Mouse (Mus musculus) hindbrain, embryonic 14.5 days (tissue): ENCODE data around the gene Ryr1. TPM values are rescaled to one million over a fixed set of nuclear protein-coding genes. Genes with fewer than 3 reads are reported as not detected.

Experiments
- ATAC-seq: fragments of 200-750 bp; cut with Nextera tagmentation; 2 replicates; pipeline ENCODE4 v1.8.0; 2017; ENCODE audit warnings: moderate number of reproducible peaks, mild to moderate bottlenecking, moderate TSS enrichment, moderate library complexity; ENCODE audit not compliant: low FRiP score
- DNase-seq: peaks from one replicate; pipeline ENCODE4 v3.0.0-alpha.2; 2015; ENCODE audit warnings: low spot score
- H3K27ac ChIP-seq: fragments of 300-500 bp; sonication (generic); 2 replicates; pipeline ENCODE4 v1.5.1; 2014; ENCODE audit warnings: mild to moderate bottlenecking, moderate library complexity
- H3K27me3 ChIP-seq: fragments of 300-500 bp; sonication (generic); 2 replicates; pipeline ENCODE4 v1.6.1; 2014; ENCODE audit warnings: mild to moderate bottlenecking, low read length, mixed read lengths; ENCODE audit not compliant: control insufficient read depth, insufficient read depth
- H3K36me3 ChIP-seq: fragments of 300-500 bp; sonication (generic); replicated peaks from 2 replicates; pipeline ENCODE4 v1.6.1; 2014; ENCODE audit not compliant: control insufficient read depth, insufficient read depth
- H3K4me1 ChIP-seq: fragments of 300-500 bp; sonication (generic); replicated peaks from 2 replicates; pipeline ENCODE4 v1.6.1; 2014; ENCODE audit warnings: antibody characterized with exemption, low read length, mixed read lengths; ENCODE audit not compliant: control insufficient read depth, insufficient read depth
- H3K4me2 ChIP-seq: fragments of 300-500 bp; sonication (generic); replicated peaks from 2 replicates; pipeline ENCODE4 v1.6.1; 2014; ENCODE audit warnings: mild to moderate bottlenecking, moderate library complexity
- H3K4me3 ChIP-seq: fragments of 300-500 bp; sonication (generic); replicated peaks from 2 replicates; pipeline ENCODE4 v1.5.1; 2014; ENCODE audit warnings: mild to moderate bottlenecking, low read length
- H3K9ac ChIP-seq: fragments of 300-500 bp; sonication (generic); 2 replicates; pipeline ENCODE4 v1.6.1; 2014
- H3K9me3 ChIP-seq: fragments of 300-500 bp; sonication (generic); 2 replicates; pipeline ENCODE4 v1.6.1; 2016; ENCODE audit warnings: low read length; ENCODE audit not compliant: control insufficient read depth
- WGBS: fragments of 180-500 bp; shearing (Covaris S2); extraction: QIAGEN DNeasy Blood & Tissue Kit; methylation state at CpG from one replicate; pipeline ENCODE4 v1.1.7; 2014; 5-methylcytosine and 5-hydroxymethylcytosine counted together
- polyA plus RNA-seq: library from polyadenylated mRNA; unstranded; fragments of >200 nt; fragmentation: Nextera tagmentation; extraction: Ambion mirVana; gene quantifications from 2 replicates; pipeline ENCODE4 v1.2.1, GENCODE M21; 2014

Ryr1 gene
- polyA plus RNA-seq, 1 experiment from 2014 or later = 7.6 TPM

DNA sequence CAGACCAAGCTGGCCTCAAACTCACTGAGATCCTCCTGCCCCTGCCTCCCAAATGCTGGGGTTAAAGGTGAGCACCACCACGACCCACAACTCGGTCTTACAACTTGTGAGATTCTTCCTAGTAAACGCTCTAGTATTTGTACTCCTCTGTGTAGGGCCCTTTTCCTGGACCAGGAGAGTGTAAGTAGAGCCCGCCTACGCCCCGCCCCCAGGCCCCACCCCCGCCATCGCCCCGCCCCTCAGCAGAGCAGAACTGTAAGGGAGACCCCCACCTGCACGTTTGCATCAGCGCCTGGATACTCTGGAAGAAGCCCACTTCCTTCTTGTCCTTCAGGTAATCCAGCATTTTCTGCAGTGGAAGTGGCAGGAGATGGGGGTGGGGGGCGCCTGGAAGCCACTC, 78.4 kb downstream of the Ryr1 start:
- peak overlapping the region; percentile 12; the same call in 1 of the 2 replicates for H3K4me2 ChIP-seq
- ATAC-seq = no peak
- H3K9ac ChIP-seq = no peak overlapping the region
- no peaks in the 10 kb centered on the region for H3K27me3 ChIP-seq
- 4% methylated on average over 12 of the region's 12 CpGs for WGBS
- peaks cover 7% of the 10 kb centered on the region; the same call in 1 of the 2 replicates for H3K4me1 ChIP-seq
- no peaks in the 10 kb centered on the region for H3K36me3 ChIP-seq
- no peak overlapping the region for H3K4me3 ChIP-seq
- H3K27ac ChIP-seq = no peak overlapping the region
- DNase-seq = no peak
- no peaks in the 10 kb centered on the region for H3K9me3 ChIP-seq

DNA sequence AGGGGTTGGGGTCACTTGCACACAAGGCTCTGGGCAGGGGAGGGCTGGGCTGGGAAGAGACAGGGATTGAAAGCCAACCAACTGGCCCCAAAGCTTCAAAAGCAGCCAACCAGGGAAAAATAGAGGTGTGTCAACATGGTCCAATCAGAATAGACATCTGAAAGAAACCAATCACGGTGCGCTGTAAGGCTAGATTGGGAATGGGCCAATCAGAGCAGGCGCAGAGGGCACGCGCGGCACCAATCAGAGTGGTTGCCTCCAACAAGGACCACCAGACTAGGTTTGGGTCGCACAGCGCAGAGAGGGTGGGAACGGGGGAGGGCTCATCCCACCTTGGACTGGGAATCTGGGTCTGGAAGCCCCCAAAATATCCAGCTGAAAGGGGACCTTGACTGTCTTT, 80.7 kb downstream of the Ryr1 start:
- Histone ChIP-seq H3K27ac (peak overlapping the region; percentile 74; the same call in 1 of the 2 replicates), H3K27me3 (no peaks in the 10 kb centered on the region), H3K4me3 (no peak overlapping the region), H3K4me2 (no peak overlapping the region; the same call in 1 of the 2 replicates), H3K36me3 (no peaks in the 10 kb centered on the region), H3K9me3 (no peaks in the 10 kb centered on the region), H3K9ac (no peak overlapping the region), H3K4me1 (peaks cover 15% of the 10 kb centered on the region)
- DNase-seq (peak; percentile 33), ATAC-seq (no peak)
- WGBS = 48% methylated on average over 9 of the region's 9 CpGs

DNA sequence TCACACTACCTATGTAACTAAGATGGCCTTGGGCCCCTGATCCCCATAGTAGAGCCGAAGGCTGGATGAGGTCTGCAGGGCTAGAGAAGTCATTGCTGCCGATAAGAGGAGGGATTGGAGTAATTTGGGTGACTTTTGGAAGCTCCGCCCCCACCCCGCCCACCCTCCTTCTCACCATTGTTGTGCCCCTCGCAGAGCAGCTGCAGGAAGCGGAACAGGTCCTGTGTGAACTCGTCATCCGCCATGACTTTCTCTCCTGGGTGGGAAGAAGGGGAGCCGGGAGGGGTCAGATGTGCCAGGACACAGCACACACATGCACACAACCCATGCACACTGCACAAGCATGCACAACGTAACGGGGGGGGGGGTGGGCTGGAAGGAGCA, 81.3 kb downstream of the Ryr1 start:
- H3K9ac ChIP-seq = no peak overlapping the region
- H3K27ac ChIP-seq = peak overlapping the region; percentile 74
- no peak; the same call in 1 of the 2 replicates for ATAC-seq
- DNase-seq = no peak
- H3K36me3 ChIP-seq = no peaks in the 10 kb centered on the region
- H3K9me3 ChIP-seq = no peaks in the 10 kb centered on the region
- 34% methylated on average over 11 of the region's 11 CpGs for WGBS
- no peaks in the 10 kb centered on the region for H3K27me3 ChIP-seq
- H3K4me3 ChIP-seq = no peak overlapping the region
- H3K4me1 ChIP-seq = peaks cover 15% of the 10 kb centered on the region
- 0 out of 2 replicates have a peak overlapping the region, but pooled peaks have one; percentile 4 for H3K4me2 ChIP-seq

DNA sequence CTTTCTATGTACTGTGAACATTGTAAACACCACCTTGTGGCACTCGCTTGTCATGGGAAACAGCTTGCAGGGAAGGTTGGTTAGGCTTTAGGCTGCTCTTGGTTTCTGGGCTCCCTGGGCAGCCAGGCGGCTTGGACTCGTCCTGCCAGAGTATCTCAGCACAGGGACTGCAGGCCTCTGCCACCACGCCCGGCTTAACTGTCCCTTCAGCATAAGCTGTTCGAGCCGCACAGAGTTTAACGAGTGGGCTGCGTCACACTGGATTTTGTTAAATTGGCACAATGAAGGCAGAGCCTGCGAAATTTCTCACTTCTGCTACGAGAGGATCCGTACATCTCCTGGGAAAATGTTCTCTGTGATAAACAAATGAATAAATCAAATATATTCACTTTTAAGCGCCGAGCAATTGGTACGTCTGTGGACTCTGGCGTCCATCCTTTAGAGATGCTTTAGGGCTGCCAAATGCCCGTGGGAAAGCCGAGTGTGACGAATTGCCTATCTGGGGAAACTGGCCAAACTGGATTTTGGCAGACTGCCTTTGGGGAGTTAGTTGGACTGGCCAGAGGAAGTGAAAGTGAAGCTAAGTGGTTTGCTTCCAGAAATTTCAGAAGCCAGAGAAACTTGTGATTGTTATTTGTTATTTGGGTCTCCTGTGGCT, 81.8 kb downstream of the Ryr1 start:
- Histone ChIP-seq H3K4me1 (peaks cover 15% of the 10 kb centered on the region), H3K9ac (no peak overlapping the region), H3K4me3 (no peak overlapping the region), H3K27ac (peak overlapping the region; percentile 74), H3K9me3 (no peaks in the 10 kb centered on the region), H3K4me2 (0 out of 2 replicates have a peak overlapping the region, but pooled peaks have one; percentile 4), H3K36me3 (no peaks in the 10 kb centered on the region), H3K27me3 (no peaks in the 10 kb centered on the region)
- peak; percentile 77 for DNase-seq
- WGBS = 59% methylated on average over 19 of the region's 19 CpGs
- ATAC-seq = peak; percentile 51; the same call in 1 of the 2 replicates

DNA sequence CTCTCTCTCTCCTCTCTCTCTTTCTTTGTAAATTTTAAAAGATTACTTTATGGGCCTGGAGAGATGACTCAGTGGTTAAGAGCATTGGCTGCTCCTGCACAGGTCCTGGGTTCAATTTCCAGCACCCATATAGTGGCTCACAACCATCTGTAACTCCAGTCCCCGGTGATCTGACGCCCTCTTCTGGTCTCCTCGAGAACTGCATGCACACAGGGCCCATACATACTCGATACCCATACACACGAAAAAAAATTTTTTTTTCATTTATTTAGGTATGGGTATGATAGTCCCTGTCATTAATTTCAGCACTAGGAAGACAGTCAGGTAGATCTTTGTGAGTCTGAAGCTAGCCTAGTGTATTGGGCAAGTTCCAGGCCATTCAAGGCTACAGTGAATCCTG, 83.8 kb downstream of the Ryr1 start:
- 82% methylated on average over 5 of the region's 5 CpGs for WGBS
- Histone ChIP-seq H3K4me1 (peaks cover 15% of the 10 kb centered on the region), H3K4me3 (no peak overlapping the region), H3K9ac (no peak overlapping the region), H3K4me2 (no peak overlapping the region), H3K27me3 (no peaks in the 10 kb centered on the region), H3K36me3 (no peaks in the 10 kb centered on the region), H3K27ac (no peak overlapping the region), H3K9me3 (no peaks in the 10 kb centered on the region)
- no peak for ATAC-seq
- no peak for DNase-seq

DNA sequence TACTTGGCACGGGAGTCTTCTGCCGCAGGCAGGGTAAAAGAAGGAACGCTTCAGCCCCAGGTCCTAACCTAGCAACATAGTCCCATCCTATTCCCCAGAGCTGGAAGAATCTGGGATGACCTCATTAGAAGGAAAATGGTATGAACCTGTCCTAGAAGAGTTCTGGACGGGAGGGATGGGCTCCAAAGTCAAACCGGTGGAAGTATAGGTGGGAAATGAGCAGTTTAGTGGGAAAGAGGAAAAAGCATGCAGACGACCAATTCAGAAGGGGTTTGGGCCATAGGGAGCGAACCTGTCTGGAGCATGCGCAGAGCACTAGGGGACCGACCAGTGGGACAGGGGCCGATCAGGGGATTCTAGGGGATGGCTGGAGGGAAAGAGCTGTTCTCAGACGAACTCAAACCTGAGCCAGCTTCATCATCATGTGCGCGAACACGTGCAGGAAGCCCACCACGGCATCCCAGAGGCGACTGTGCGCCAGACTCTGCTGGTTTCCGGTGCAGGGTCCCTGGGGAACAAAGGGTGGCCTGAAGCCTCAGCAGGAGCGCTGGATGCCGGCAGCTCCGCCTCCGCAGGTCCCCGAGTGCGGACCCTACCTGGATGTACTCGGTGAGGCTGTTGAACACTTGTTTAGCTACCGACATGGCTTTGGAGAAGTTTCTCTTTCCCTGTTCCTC, 84.9 kb downstream of the Ryr1 start:
- whole genome bisulfite sequencing = under 1% methylated on average over 26 of the region's 26 CpGs
- Histone ChIP-seq H3K4me2 (peak overlapping the region; percentile 79), H3K27ac (peak overlapping the region; percentile 28; the same call in 1 of the 2 replicates), H3K9ac (peak overlapping the region; percentile 57), H3K36me3 (no peaks in the 10 kb centered on the region), H3K4me3 (peak overlapping the region; percentile 35), H3K4me1 (peaks cover 15% of the 10 kb centered on the region), H3K9me3 (no peaks in the 10 kb centered on the region), H3K27me3 (no peaks in the 10 kb centered on the region)
- peak; percentile 44 for DNase-seq
- peak; percentile 35; the same call in 1 of the 2 replicates for ATAC-seq

DNA sequence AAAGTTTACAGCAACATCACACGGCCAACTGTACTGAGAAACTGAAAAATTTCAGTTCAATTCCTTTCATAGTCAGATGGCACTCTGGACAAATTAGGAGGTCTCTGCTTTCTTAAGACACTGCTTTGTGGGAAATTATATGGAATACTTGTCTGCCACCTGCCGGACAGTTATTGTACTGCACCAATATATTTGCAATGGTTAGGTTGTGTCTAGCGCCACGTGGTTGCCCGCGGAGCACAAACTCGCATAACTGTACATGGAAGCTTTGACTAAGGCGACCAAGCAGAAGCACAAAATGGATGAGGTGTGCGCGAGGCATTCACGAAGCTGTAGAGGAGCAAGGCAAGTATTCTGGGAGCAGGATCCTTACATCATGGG, 85.4 kb downstream of the Ryr1 start:
- Histone ChIP-seq H3K27ac (no peak overlapping the region), H3K36me3 (no peaks in the 10 kb centered on the region), H3K4me1 (peaks cover 15% of the 10 kb centered on the region), H3K27me3 (no peaks in the 10 kb centered on the region), H3K9ac (peak overlapping the region; percentile 57), H3K4me2 (peak overlapping the region; percentile 79), H3K4me3 (peak overlapping the region; percentile 35), H3K9me3 (no peaks in the 10 kb centered on the region)
- WGBS = 3% methylated on average over 11 of the region's 11 CpGs
- ATAC-seq (peak; percentile 57), DNase-seq (peak; percentile 99)

DNA sequence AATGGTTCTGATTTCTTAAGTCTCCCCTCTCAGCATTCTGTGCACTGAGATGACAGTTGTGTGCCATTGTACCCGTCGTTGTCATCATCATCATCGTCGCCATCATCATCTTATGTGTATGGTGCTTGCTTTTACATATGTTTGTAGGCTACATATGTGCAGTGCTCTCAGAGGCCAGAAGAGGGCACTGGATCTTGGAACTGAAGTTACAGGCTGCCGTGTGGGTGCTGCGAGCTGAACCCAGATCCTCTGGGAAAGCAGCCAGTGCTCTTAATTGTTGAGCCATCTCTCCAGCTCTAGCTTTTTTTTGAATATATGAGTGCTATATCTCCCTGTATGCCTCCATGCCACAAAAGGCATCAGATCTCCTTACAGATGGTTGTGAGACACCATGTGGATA, 87.7 kb downstream of the Ryr1 start:
- Histone ChIP-seq H3K27me3 (no peaks in the 10 kb centered on the region), H3K4me1 (peaks cover 8% of the 10 kb centered on the region; the same call in 1 of the 2 replicates), H3K27ac (no peak overlapping the region), H3K4me3 (no peak overlapping the region), H3K4me2 (no peak overlapping the region), H3K36me3 (no peaks in the 10 kb centered on the region), H3K9me3 (no peaks in the 10 kb centered on the region), H3K9ac (no peak overlapping the region)
- 84% methylated on average over 6 of the region's 6 CpGs for WGBS
- ATAC-seq (no peak), DNase-seq (no peak)

DNA sequence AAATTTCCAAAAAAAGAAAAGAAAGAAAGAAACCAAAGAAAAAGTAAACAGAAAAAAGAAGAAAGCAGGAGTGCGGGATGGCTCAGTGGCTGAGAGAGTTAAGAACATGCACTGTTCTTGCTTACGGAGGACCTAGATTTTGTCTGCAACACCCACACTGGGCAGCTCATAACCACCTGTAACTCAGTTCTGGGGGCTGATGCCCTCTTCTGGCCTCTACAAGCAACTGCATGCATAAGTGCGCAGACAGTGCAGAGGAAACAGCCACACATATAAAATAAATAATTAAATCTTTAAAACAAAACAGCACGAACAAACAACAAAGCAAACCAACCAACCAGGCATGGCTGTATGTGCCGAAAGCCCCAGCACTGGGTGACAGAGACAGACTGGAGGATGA, 92.3 kb downstream of the Ryr1 start:
- no peaks in the 10 kb centered on the region for H3K36me3 ChIP-seq
- ATAC-seq (no peak), DNase-seq (no peak)
- no peak overlapping the region for H3K4me3 ChIP-seq
- 80% methylated on average over 5 of the region's 5 CpGs for WGBS
- no peaks in the 10 kb centered on the region for H3K4me1 ChIP-seq
- no peak overlapping the region for H3K9ac ChIP-seq
- no peak overlapping the region for H3K27ac ChIP-seq
- H3K4me2 ChIP-seq = no peak overlapping the region
- no peaks in the 10 kb centered on the region for H3K9me3 ChIP-seq
- H3K27me3 ChIP-seq = no peaks in the 10 kb centered on the region
